12 mouse cellular contexts compared by ENCODE assay signal in genomic region chr4:105394366-105394765, GRCm38 (mm10).
"Had no signal": no experiment of that assay in that cellular context is flagged by ENCODE, and none has a peak within 500 bp of the region (broad histone marks: within the 10 kb centered on the region; RNA-seq: fewer than 3 reads in every experiment).

No protein-coding gene starts in this region.

- H3K9ac ChIP-seq: limb, embryonic 13.5 days; liver, embryonic 14.5 days; midbrain, embryonic 12.5 days; neural tube, embryonic 13.5 days had no signal

- H3K27ac ChIP-seq: layer of hippocampus, adult 2 months; limb, embryonic 13.5 days; liver, embryonic 14.5 days; midbrain, embryonic 12.5 days; neural tube, embryonic 13.5 days had no signal

- ATAC-seq: midbrain, embryonic 16.5 days had no signal

- H3K36me3 ChIP-seq: limb, embryonic 13.5 days; midbrain, embryonic 12.5 days; neural tube, embryonic 13.5 days had no signal

- H3K4me1 ChIP-seq: midbrain, embryonic 12.5 days; neural tube, embryonic 13.5 days had no signal

- H3K9me3 ChIP-seq: limb, embryonic 13.5 days; midbrain, embryonic 12.5 days; neural tube, embryonic 13.5 days had no signal

- H3K4me2 ChIP-seq: limb, embryonic 13.5 days; midbrain, embryonic 12.5 days; neural tube, embryonic 13.5 days had no signal

- DNase-seq: kidney, postnatal 10 days; kidney, postnatal 4 days; left cerebral cortex, postnatal 4 days; retina, postnatal 1 day; right cerebral cortex, postnatal 4 days; thymus, postnatal 36 days had no signal

- H3K27me3 ChIP-seq: limb, embryonic 13.5 days; midbrain, embryonic 12.5 days; neural tube, embryonic 13.5 days had no signal

- H3K4me3 ChIP-seq: layer of hippocampus, adult 2 months; limb, embryonic 13.5 days; midbrain, embryonic 12.5 days; neural tube, embryonic 13.5 days had no signal
